Mouse (Mus musculus) hindbrain, embryonic 13.5 days (tissue): ENCODE results near the gene Ppp1r10. TPM values are rescaled to one million over a fixed set of nuclear protein-coding genes. Genes with fewer than 3 reads are reported as not detected.
"Not testable (repeated sequence)": the region's sequence is repeated elsewhere in the genome, so short reads cannot be mapped to it uniquely, and the experiment has no call there.

Source experiments
- ATAC-seq: fragments of 200-750 bp; cut with Nextera tagmentation; 2 replicates; pipeline ENCODE4 v1.8.0; 2017; ENCODE audit warnings: moderate TSS enrichment; ENCODE audit not compliant: low FRiP score
- H3K27ac ChIP-seq: fragments of 300-500 bp; sonication (generic); 2 replicates; pipeline ENCODE4 v1.5.1; 2015; ENCODE audit warnings: inconsistent platforms, mild to moderate bottlenecking, moderate library complexity
- H3K27me3 ChIP-seq: fragments of 300-500 bp; sonication (generic); 2 replicates; pipeline ENCODE4 v1.6.1; 2015; ENCODE audit warnings: mild to moderate bottlenecking, inconsistent platforms
- H3K36me3 ChIP-seq: fragments of 300-500 bp; sonication (generic); 2 replicates; pipeline ENCODE4 v1.6.1; 2015; ENCODE audit warnings: mild to moderate bottlenecking, inconsistent platforms
- H3K4me1 ChIP-seq: fragments of 300-500 bp; sonication (generic); replicated peaks from 2 replicates; pipeline ENCODE4 v1.6.1; 2015; ENCODE audit warnings: inconsistent platforms
- H3K4me2 ChIP-seq: fragments of 300-500 bp; sonication (generic); 2 replicates; pipeline ENCODE4 v1.6.1; 2015; ENCODE audit warnings: inconsistent platforms, mild to moderate bottlenecking, moderate library complexity
- H3K4me3 ChIP-seq: fragments of 300-500 bp; sonication (generic); 2 replicates; pipeline ENCODE4 v1.5.1; 2015; ENCODE audit warnings: mild to moderate bottlenecking, inconsistent platforms
- H3K9ac ChIP-seq: fragments of 300-500 bp; sonication (generic); 2 replicates; pipeline ENCODE4 v1.6.1; 2015; ENCODE audit warnings: mild to moderate bottlenecking, inconsistent platforms
- H3K9me3 ChIP-seq: fragments of 300-500 bp; sonication (generic); 2 replicates; pipeline ENCODE4 v1.6.1; 2016; ENCODE audit warnings: inconsistent platforms
- WGBS: fragments of 180-500 bp; shearing (Covaris S2); methylation state at CpG from one replicate; pipeline ENCODE4 v1.1.7; 2015; 5-methylcytosine and 5-hydroxymethylcytosine counted together
- polyA plus RNA-seq: library from polyadenylated mRNA; unstranded; fragments of >200 nt; fragmentation: Nextera tagmentation; extraction: Ambion mirVana; gene quantifications from 2 replicates; pipeline ENCODE4 v1.2.1, GENCODE M21; 2015

Gene Ppp1r10
- polyA plus RNA-seq, 1 experiment from 2014 or later: 46.0 TPM

- H3K27ac ChIP-seq, H3K4me2 ChIP-seq, H3K4me1 ChIP-seq, H3K27me3 ChIP-seq, H3K9me3 ChIP-seq, H3K4me3 ChIP-seq, H3K9ac ChIP-seq: not testable (repeated sequence)
- peaks cover 28% of the 10 kb centered on the region for H3K36me3 ChIP-seq
- ATAC-seq: peak; percentile 45; the same call in 1 of the 2 replicates
- WGBS: 87% methylated on average over 3 of the region's 3 CpGs
Observed at GRCm38 (mm10) chr17:35952559-35952958, 36.3 kb downstream of the Ppp1r10 start.

- ATAC-seq: no peak
- Histone ChIP-seq H3K27me3 (no peaks in the 10 kb centered on the region), H3K4me1 (no peaks in the 10 kb centered on the region), H3K36me3 (peaks cover 49% of the 10 kb centered on the region), H3K9ac (no peak overlapping the region), H3K27ac (no peak overlapping the region), H3K4me2 (no peak overlapping the region), H3K4me3 (no peak overlapping the region), H3K9me3 (no peaks in the 10 kb centered on the region)
- WGBS: 73% methylated on average over 8 of the region's 8 CpGs
Observed at GRCm38 (mm10) chr17:35954665-35955064, 38.4 kb downstream of the Ppp1r10 start.

GRCm38 (mm10) chr17:35958533-35959223 lies 42.4 kb downstream of the Ppp1r10 start:
- 97% methylated on average over 15 of the region's 15 CpGs for whole genome bisulfite sequencing
- peaks cover 89% of the 10 kb centered on the region for H3K36me3 ChIP-seq
- no peaks in the 10 kb centered on the region for H3K9me3 ChIP-seq
- H3K27ac ChIP-seq: no peak overlapping the region
- no peak overlapping the region for H3K9ac ChIP-seq
- H3K4me2 ChIP-seq: no peak overlapping the region
- ATAC-seq: no peak
- no peak overlapping the region for H3K4me3 ChIP-seq
- no peaks in the 10 kb centered on the region for H3K27me3 ChIP-seq
- no peaks in the 10 kb centered on the region for H3K4me1 ChIP-seq

GRCm38 (mm10) chr17:35963279-35963678 lies 47.0 kb downstream of the Ppp1r10 start:
- Histone ChIP-seq H3K27ac (no peak overlapping the region), H3K9me3 (no peaks in the 10 kb centered on the region), H3K9ac (no peak overlapping the region), H3K4me1 (peaks cover 10% of the 10 kb centered on the region), H3K4me3 (no peak overlapping the region), H3K36me3 (peaks cover 82% of the 10 kb centered on the region), H3K4me2 (no peak overlapping the region), H3K27me3 (no peaks in the 10 kb centered on the region)
- ATAC-seq: no peak
- 89% methylated on average over 10 of the region's 10 CpGs for WGBS

GRCm38 (mm10) chr17:35967621-35968020 lies 51.4 kb downstream of the Ppp1r10 start:
- Histone ChIP-seq H3K4me1 (peaks cover 27% of the 10 kb centered on the region), H3K4me2 (no peak overlapping the region), H3K9me3 (no peaks in the 10 kb centered on the region), H3K27ac (no peak overlapping the region), H3K9ac (no peak overlapping the region), H3K27me3 (no peaks in the 10 kb centered on the region), H3K4me3 (no peak overlapping the region), H3K36me3 (peaks cover 45% of the 10 kb centered on the region)
- no peak for ATAC-seq
- 96% methylated on average over 2 of the region's 2 CpGs for WGBS

GRCm38 (mm10) chr17:35969418-35970389 lies 53.5 kb downstream of the Ppp1r10 start, which contains the start of gene Abcf1:
Abcf1 (minus strand) TSS chr17:35969761.
- peak within 1 kb of the TSS; percentile 83 for H3K27ac ChIP-seq
- WGBS: under 1% methylated on average over 68 of the region's 68 CpGs
- peak within 1 kb of the TSS; percentile 91 for H3K4me2 ChIP-seq
- peak within 1 kb of the TSS; percentile 90 for H3K9ac ChIP-seq
- H3K4me3 ChIP-seq: peak within 1 kb of the TSS; percentile 82
- no peaks in the 10 kb centered on the region for H3K27me3 ChIP-seq
- peaks cover 42% of the 10 kb centered on the region for H3K36me3 ChIP-seq
- ATAC-seq: peak; percentile 96
- no peaks in the 10 kb centered on the region for H3K9me3 ChIP-seq
- peaks cover 27% of the 10 kb centered on the region for H3K4me1 ChIP-seq

- H3K4me2 ChIP-seq: no peak overlapping the region
Observed at GRCm38 (mm10) chr17:35972131-35972530, 55.9 kb downstream of the Ppp1r10 start.

GRCm38 (mm10) chr17:35978811-35979400 lies 62.7 kb downstream of the Ppp1r10 start:
- Histone ChIP-seq H3K4me1 (peaks cover 24% of the 10 kb centered on the region), H3K4me3 (peak overlapping the region; percentile 91), H3K9me3 (no peaks in the 10 kb centered on the region), H3K4me2 (peak overlapping the region; percentile 70), H3K27ac (peak overlapping the region; percentile 95), H3K9ac (peak overlapping the region; percentile 93), H3K27me3 (no peaks in the 10 kb centered on the region), H3K36me3 (peaks cover 41% of the 10 kb centered on the region)
- ATAC-seq: peak; percentile 88
- WGBS: under 1% methylated on average over 41 of the region's 41 CpGs

More at GRCm38 (mm10) chr17:35972131-35972530, 55.9 kb downstream of the Ppp1r10 start:
- Histone ChIP-seq H3K4me1 (peaks cover 27% of the 10 kb centered on the region), H3K27ac (no peak overlapping the region), H3K9me3 (no peaks in the 10 kb centered on the region), H3K9ac (no peak overlapping the region), H3K27me3 (no peaks in the 10 kb centered on the region), H3K36me3 (peaks cover 36% of the 10 kb centered on the region), H3K4me3 (no peak overlapping the region)
- ATAC-seq: no peak
- WGBS: 81% methylated on average over 1 of the region's 1 CpGs

- Histone ChIP-seq H3K27ac (peak within 1 kb of the TSS; percentile 95), H3K4me1 (peaks cover 24% of the 10 kb centered on the region), H3K27me3 (no peaks in the 10 kb centered on the region), H3K36me3 (peaks cover 41% of the 10 kb centered on the region), H3K4me2 (peak within 1 kb of the TSS; percentile 70), H3K9me3 (no peaks in the 10 kb centered on the region), H3K9ac (peak within 1 kb of the TSS; percentile 93), H3K4me3 (peak within 1 kb of the TSS; percentile 91)
- peak; percentile 79 for ATAC-seq
- under 1% methylated on average over 93 of the region's 109 CpGs for WGBS
Observed at GRCm38 (mm10) chr17:35979401-35980362, 63.4 kb downstream of the Ppp1r10 start, which contains the start of the genes Gnl1 and Prr3. Gnl1 (plus strand) TSS chr17:35979851. Prr3 (minus strand) TSS chr17:35980236.

- H3K4me3 ChIP-seq: peak overlapping the region; percentile 91
- H3K4me1 ChIP-seq: peaks cover 24% of the 10 kb centered on the region
- peak; percentile 41 for ATAC-seq
- H3K4me2 ChIP-seq: peak overlapping the region; percentile 70
- peaks cover 44% of the 10 kb centered on the region for H3K36me3 ChIP-seq
- H3K9ac ChIP-seq: peak overlapping the region; percentile 93
- WGBS: under 1% methylated on average over 25 of the region's 29 CpGs
- peak overlapping the region; percentile 95 for H3K27ac ChIP-seq
- H3K9me3 ChIP-seq: no peaks in the 10 kb centered on the region
- no peaks in the 10 kb centered on the region for H3K27me3 ChIP-seq
Observed at GRCm38 (mm10) chr17:35980363-35980754, 64.1 kb downstream of the Ppp1r10 start.

GRCm38 (mm10) chr17:35981776-35982175 lies 65.5 kb downstream of the Ppp1r10 start:
- Histone ChIP-seq H3K36me3 (peaks cover 53% of the 10 kb centered on the region), H3K9me3 (no peaks in the 10 kb centered on the region), H3K4me1 (peaks cover 24% of the 10 kb centered on the region), H3K9ac (peak overlapping the region; percentile 93; the same call in 1 of the 2 replicates), H3K4me2 (no peak overlapping the region), H3K4me3 (no peak overlapping the region), H3K27me3 (no peaks in the 10 kb centered on the region), H3K27ac (no peak overlapping the region)
- 90% methylated on average over 9 of the region's 9 CpGs for WGBS
- no peak for ATAC-seq
